Mouse (Mus musculus) E14TG2a.4 (cell line): ENCODE measurements around the gene Thap3.

Experiments
- CTCF ChIP-seq: conservative IDR thresholded peaks from 2 replicates; pipeline ENCODE4 v1.5.1; 2014; ENCODE audit warnings: low read length
- NANOG ChIP-seq: IDR thresholded peaks from 2 replicates; pipeline ENCODE4 v1.6.1; 2014; ENCODE audit warnings: borderline replicate concordance, low read length, mixed read lengths

DNA sequence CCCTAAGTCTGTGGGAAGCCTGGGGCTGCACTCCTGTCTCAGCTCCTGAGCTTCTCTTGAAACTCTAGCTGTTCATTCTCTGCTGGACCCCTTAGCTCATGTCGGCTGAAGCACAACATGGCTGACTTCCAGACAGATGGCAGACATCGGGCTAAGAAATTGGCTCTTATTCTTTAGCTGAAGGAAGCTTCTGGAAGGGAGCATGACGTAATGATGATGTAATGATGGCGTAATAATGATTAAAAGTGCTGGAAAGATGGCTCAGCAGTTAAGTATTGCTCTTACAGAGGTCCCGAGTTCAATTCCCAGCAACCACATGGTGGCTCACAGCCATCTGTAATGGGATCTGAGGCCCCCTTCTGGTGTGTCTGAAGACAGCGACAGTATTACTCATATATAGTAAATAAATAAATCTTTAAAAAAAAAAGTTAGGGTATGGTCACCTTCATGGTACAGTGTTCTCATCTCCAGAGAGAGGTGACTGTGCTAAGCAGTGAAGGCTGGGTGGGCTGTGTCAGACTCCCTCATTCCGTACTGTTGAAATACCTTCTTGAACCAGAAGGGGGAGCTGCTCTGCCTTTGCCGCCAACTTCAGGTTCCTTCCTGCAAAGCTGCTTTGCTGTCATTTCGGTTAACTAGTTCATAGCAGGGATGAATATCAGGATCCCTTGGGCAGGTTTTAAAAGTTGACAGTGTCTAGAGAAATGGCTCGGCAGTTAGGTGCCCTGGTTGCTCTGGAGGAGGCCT is 16.4 kb downstream of the Thap3 start:
- TF ChIP-seq CTCF: peak; percentile 78
- TF ChIP-seq NANOG: no peak
